Mouse (Mus musculus) ES-E14 (cell line): ENCODE results near the gene Efcab14. TPM values are rescaled to one million over a fixed set of nuclear protein-coding genes. Genes with fewer than 3 reads are reported as not detected.

Experiments used
- DNase-seq: peaks from one replicate; pipeline ENCODE4 v3.0.0-alpha.2; 2013; ENCODE audit warnings: low read depth, low spot score
- H3K27ac ChIP-seq: 2 replicates; pipeline ENCODE4 v1.5.1; 2012; ENCODE audit warnings: low read depth, mild to moderate bottlenecking, low read length, moderate library complexity, mixed read lengths; ENCODE audit not compliant: poor library complexity, insufficient read depth, severe bottlenecking
- H3K36me3 ChIP-seq: 2 replicates; pipeline ENCODE4 v1.6.1; 2012; ENCODE audit warnings: mild to moderate bottlenecking, low read length, moderate library complexity, mixed read lengths; ENCODE audit not compliant: control insufficient read depth, poor library complexity, insufficient read depth, severe bottlenecking
- H3K4me1 ChIP-seq, 2 experiments: fragments of 150-350 bp in 1 of 2; sonication (generic) in 1 of 2; 2 replicates each; pipeline ENCODE4 v1.6.1; 2012; ENCODE audit warnings: low read length in 2 of 2, mild to moderate bottlenecking in 1 of 2, mixed read lengths in 1 of 2; ENCODE audit not compliant: control insufficient read depth in 2 of 2, insufficient read depth in 2 of 2, poor library complexity in 1 of 2
- H3K4me3 ChIP-seq, 2 experiments: fragments of 150-350 bp in 1 of 2; sonication (generic) in 1 of 2; 2 replicates each; pipeline ENCODE4 v1.5.1; 2012; ENCODE audit warnings: low read length in 2 of 2, low read depth in 1 of 2, mild to moderate bottlenecking in 1 of 2, mixed read lengths in 1 of 2; ENCODE audit not compliant: insufficient read depth in 1 of 2, poor library complexity in 1 of 2, severe bottlenecking in 1 of 2
- H3K9ac ChIP-seq: 2 replicates; pipeline ENCODE4 v1.6.1; 2012; ENCODE audit warnings: low read depth, mild to moderate bottlenecking, low read length, mixed read lengths; ENCODE audit not compliant: poor library complexity, insufficient read depth, severe bottlenecking
- H3K9me3 ChIP-seq: fragments of 150-350 bp; sonication (generic); 2 replicates; pipeline ENCODE4 v1.6.1; 2012; ENCODE audit warnings: low read depth, mild to moderate bottlenecking, low read length; ENCODE audit not compliant: control insufficient read depth, insufficient read depth
- CHD2 ChIP-seq: IDR thresholded peaks from 2 replicates; pipeline ENCODE4 v1.6.1; 2014; ENCODE audit warnings: mild to moderate bottlenecking, low read depth, low read length, inconsistent platforms
- HCFC1 ChIP-seq: IDR thresholded peaks from 2 replicates; pipeline ENCODE4 v1.6.1; 2012; ENCODE audit warnings: low read length, inconsistent platforms, borderline replicate concordance; ENCODE audit not compliant: insufficient read depth
- MAFK ChIP-seq: IDR thresholded peaks from 2 replicates; pipeline ENCODE4 v1.6.1; 2014; ENCODE audit warnings: mild to moderate bottlenecking, low read depth, low read length, inconsistent platforms; ENCODE audit not compliant: insufficient read depth
- ZC3H11A ChIP-seq: IDR thresholded peaks from 2 replicates; pipeline ENCODE4 v1.6.1; 2012; ENCODE audit warnings: low read depth, mild to moderate bottlenecking, inconsistent platforms, low read length, borderline replicate concordance
- ZNF384 ChIP-seq: IDR thresholded peaks from 2 replicates; pipeline ENCODE4 v1.6.1; 2012; ENCODE audit warnings: low read depth, low read length, inconsistent platforms
- in situ Hi-C, 2 experiments: fragments of 600-800 bp; cut with MboI; formaldehyde crosslinking; loops; one replicate each; pipeline ENCODE4 v1.15.1; 2025; ENCODE audit warnings: low sequenced_read_pairs in 2 of 2, inconsistent platforms in 1 of 2; ENCODE audit not compliant: unreplicated experiment in 2 of 2
- total RNA-seq: library from RNA; depleted of rRNA; stranded (reverse); fragments of 300-350 nt; gene quantifications from 2 replicates; pipeline ENCODE4 v1.2.3, GENCODE M21; 2012

Gene Efcab14
- total RNA-seq, 1 experiment = 20.2 TPM

GRCm38 (mm10) chr4:115754851-115755250 lies 17.3 kb downstream of the Efcab14 start:
- no peak overlapping the region for H3K9ac ChIP-seq
- in situ Hi-C loops = no loop called here
- TF ChIP-seq CHD2 = no peak
- TF ChIP-seq ZC3H11A = no peak
- TF ChIP-seq MAFK = no peak
- TF ChIP-seq HCFC1 = no peak
- TF ChIP-seq ZNF384 = no peak
- DNase-seq = no peak
- H3K27ac ChIP-seq = no peak overlapping the region
- no peak overlapping the region for H3K4me3 ChIP-seq
- no peaks in the 10 kb centered on the region for H3K4me1 ChIP-seq
- peaks cover 4% of the 10 kb centered on the region for H3K36me3 ChIP-seq
- H3K9me3 ChIP-seq = no peaks in the 10 kb centered on the region

- Histone ChIP-seq H3K9me3 (no peaks in the 10 kb centered on the region), H3K9ac (no peak overlapping the region), H3K4me1 (no peaks in the 10 kb centered on the region), H3K27ac (no peak overlapping the region), H3K4me3 (no peak overlapping the region), H3K36me3 (peaks cover 2% of the 10 kb centered on the region)
- in situ Hi-C loops = no loop called here
- TF ChIP-seq ZC3H11A (no peak), CHD2 (no peak), ZNF384 (no peak), HCFC1 (no peak), MAFK (no peak)
- no peak for DNase-seq
Observed at GRCm38 (mm10) chr4:115761206-115761605, 23.7 kb downstream of the Efcab14 start.

- Histone ChIP-seq H3K4me3 (no peak overlapping the region), H3K27ac (no peak overlapping the region), H3K9ac (no peak overlapping the region), H3K36me3 (no peaks in the 10 kb centered on the region; the same call in 1 of the 2 replicates), H3K9me3 (no peaks in the 10 kb centered on the region), H3K4me1 (no peaks in the 10 kb centered on the region)
- in situ Hi-C loops = no loop called here
- no peak for DNase-seq
- TF ChIP-seq CHD2 (no peak), ZC3H11A (no peak), ZNF384 (no peak), MAFK (no peak), HCFC1 (no peak)
Observed at GRCm38 (mm10) chr4:115764581-115764980, 27.0 kb downstream of the Efcab14 start.

GRCm38 (mm10) chr4:115767647-115768467 lies 30.3 kb downstream of the Efcab14 start:
- TF ChIP-seq MAFK = no peak
- TF ChIP-seq CHD2 = no peak
- TF ChIP-seq HCFC1 = no peak
- TF ChIP-seq ZC3H11A = no peak
- TF ChIP-seq ZNF384 = no peak
- H3K9me3 ChIP-seq = no peaks in the 10 kb centered on the region
- H3K9ac ChIP-seq = no peak overlapping the region
- no peaks in the 10 kb centered on the region for H3K36me3 ChIP-seq
- DNase-seq = no peak
- H3K4me1 ChIP-seq = no peaks in the 10 kb centered on the region
- H3K4me3 ChIP-seq = no peak overlapping the region
- in situ Hi-C loops = no loop called here
- H3K27ac ChIP-seq = no peak overlapping the region
